Mouse (Mus musculus) myocyte (in vitro differentiated cells): ENCODE data around the gene Dao. TPM values are rescaled to one million over a fixed set of nuclear protein-coding genes. Genes with fewer than 3 reads are reported as not detected.

Experiments used
- H3K27me3 ChIP-seq: one replicate; pipeline ENCODE4 v1.6.1; 2011; ENCODE audit not compliant: control insufficient read depth, insufficient read depth, insufficient read length
- H3K36me3 ChIP-seq: one replicate; pipeline ENCODE4 v1.6.1; 2011; ENCODE audit not compliant: control insufficient read depth, insufficient read depth
- H3K4me2 ChIP-seq: one replicate; pipeline ENCODE4 v1.6.1; 2011; ENCODE audit warnings: low read depth, control low read depth
- H3K4me3 ChIP-seq: one replicate; pipeline ENCODE4 v1.5.1; 2011; ENCODE audit warnings: mild to moderate bottlenecking, control low read depth, moderate library complexity
- H3K79me2 ChIP-seq: one replicate; pipeline ENCODE4 v1.6.1; 2011; ENCODE audit not compliant: control insufficient read depth, insufficient read depth
- H3ac ChIP-seq: one replicate; pipeline ENCODE4 v1.6.1; 2011; ENCODE audit not compliant: control insufficient read depth, insufficient read length
- CEBPB ChIP-seq: IDR thresholded peaks from 2 replicates; pipeline ENCODE4 v1.6.1; 2011; ENCODE audit warnings: mild to moderate bottlenecking, moderate library complexity; ENCODE audit not compliant: poor library complexity, insufficient read depth, severe bottlenecking
- E2F4 ChIP-seq: IDR thresholded peaks from one replicate; pipeline ENCODE4 v1.6.1; 2011; ENCODE audit warnings: mild to moderate bottlenecking, control low read depth, moderate library complexity; ENCODE audit not compliant: insufficient read depth
- MAX ChIP-seq: IDR thresholded peaks from one replicate; pipeline ENCODE4 v1.6.1; 2011; ENCODE audit warnings: low read depth, mild to moderate bottlenecking, control low read depth
- MYOD1 ChIP-seq, 3 experiments: IDR thresholded peaks; one replicate each; pipeline ENCODE4 v1.6.1; 2011; ENCODE audit warnings: control low read depth in 2 of 3, low read depth in 2 of 3, mild to moderate bottlenecking in 2 of 3, moderate library complexity in 1 of 3; ENCODE audit not compliant: insufficient read length in 2 of 3, control insufficient read depth in 1 of 3
- MYOG ChIP-seq, 3 experiments: IDR thresholded peaks; one replicate each; pipeline ENCODE4 v1.6.1; 2011; ENCODE audit warnings: control low read depth in 2 of 3, low read depth in 2 of 3, mild to moderate bottlenecking in 2 of 3; ENCODE audit not compliant: insufficient read length in 2 of 3, control insufficient read depth in 1 of 3, insufficient read depth in 1 of 3
- POLR2A ChIP-seq: IDR thresholded peaks from one replicate; pipeline ENCODE4 v1.6.1; 2011; ENCODE audit warnings: low read depth, mild to moderate bottlenecking, control low read depth, moderate library complexity; ENCODE audit not compliant: insufficient read length
- POLR2AphosphoS2 ChIP-seq: IDR thresholded peaks from one replicate; pipeline ENCODE4 v1.6.1; 2011; ENCODE audit warnings: low read depth, control low read depth; ENCODE audit not compliant: insufficient read length
- REST ChIP-seq: IDR thresholded peaks from one replicate; pipeline ENCODE4 v1.6.1; 2011; ENCODE audit warnings: mild to moderate bottlenecking, control low read depth, moderate library complexity; ENCODE audit not compliant: insufficient read depth, insufficient read length
- SRF ChIP-seq: IDR thresholded peaks from one replicate; pipeline ENCODE4 v1.6.1; 2011; ENCODE audit warnings: low read depth; ENCODE audit not compliant: control insufficient read depth, insufficient read length
- TCF12 ChIP-seq: IDR thresholded peaks from one replicate; pipeline ENCODE4 v1.6.1; 2011; ENCODE audit warnings: mild to moderate bottlenecking, control low read depth; ENCODE audit not compliant: poor library complexity, insufficient read depth, severe bottlenecking
- TCF3 ChIP-seq: IDR thresholded peaks from one replicate; pipeline ENCODE4 v1.6.1; 2011; ENCODE audit warnings: low read depth, control low read depth; ENCODE audit not compliant: insufficient read length
- USF1 ChIP-seq: IDR thresholded peaks from one replicate; pipeline ENCODE4 v1.6.1; 2011; ENCODE audit warnings: low read depth, mild to moderate bottlenecking, control low read depth, moderate library complexity
- polyA plus RNA-seq: library from polyadenylated mRNA; unstranded; fragments of >200 nt; fragmentation: generic; extraction: Trizol; gene quantifications from one replicate; pipeline ENCODE4 v1.2.1, GENCODE M21; 2012; ENCODE audit warnings: missing spikeins

Gene Dao
- polyA plus RNA-seq, 1 experiment, result not detected

GRCm38 (mm10) chr5:114067982-114068381, 64.5 kb downstream of the Dao start:
- Histone ChIP-seq H3K4me3 (no peak overlapping the region), H3K4me2 (no peak overlapping the region), H3K27me3 (peaks cover 16% of the 10 kb centered on the region), H3ac (no peak overlapping the region), H3K36me3 (no peaks in the 10 kb centered on the region), H3K79me2 (no peaks in the 10 kb centered on the region)
- no peak for TF ChIP-seq MYOD1 (IDR thresholded peaks at IDR 0.05; ENCODE audit: control insufficient read depth in 1 of 3, insufficient read length in 2 of 3, low read depth in 2 of 3)
- TF ChIP-seq POLR2A, result no peak
- TF ChIP-seq MYOG (IDR thresholded peaks at IDR 0.05; ENCODE audit: control insufficient read depth in 1 of 3, insufficient read depth in 1 of 3, insufficient read length in 2 of 3, low read depth in 2 of 3), result no peak
- TF ChIP-seq SRF, result no peak
- no peak for TF ChIP-seq MAX
- TF ChIP-seq POLR2AphosphoS2, result no peak
- TF ChIP-seq CEBPB, result no peak
- no peak for TF ChIP-seq TCF3
- no peak for TF ChIP-seq USF1
- no peak for TF ChIP-seq E2F4
- no peak for TF ChIP-seq TCF12
- TF ChIP-seq REST, result no peak

GRCm38 (mm10) chr5:114070858-114071257, 67.4 kb downstream of the Dao start:
- no peak overlapping the region for H3ac ChIP-seq
- peaks cover 14% of the 10 kb centered on the region for H3K27me3 ChIP-seq
- H3K4me2 ChIP-seq, result no peak overlapping the region
- no peaks in the 10 kb centered on the region for H3K79me2 ChIP-seq
- no peak for TF ChIP-seq REST
- TF ChIP-seq CEBPB, result no peak
- TF ChIP-seq POLR2A, result no peak
- no peak for TF ChIP-seq MYOG (IDR thresholded peaks at IDR 0.05; ENCODE audit: control insufficient read depth in 1 of 3, insufficient read depth in 1 of 3, insufficient read length in 2 of 3, low read depth in 2 of 3)
- no peak for TF ChIP-seq E2F4
- no peak for TF ChIP-seq MYOD1 (IDR thresholded peaks at IDR 0.05; ENCODE audit: control insufficient read depth in 1 of 3, insufficient read length in 2 of 3, low read depth in 2 of 3)
- TF ChIP-seq TCF3, result no peak
- no peak for TF ChIP-seq MAX
- no peak overlapping the region for H3K4me3 ChIP-seq
- H3K36me3 ChIP-seq, result no peaks in the 10 kb centered on the region

GRCm38 (mm10) chr5:114072262-114072661, 68.8 kb downstream of the Dao start:
- H3K4me2 ChIP-seq, result no peak overlapping the region
- H3ac ChIP-seq, result no peak overlapping the region
- H3K36me3 ChIP-seq, result no peaks in the 10 kb centered on the region
- H3K27me3 ChIP-seq, result peaks cover 22% of the 10 kb centered on the region
- no peak for TF ChIP-seq TCF12
- no peak for TF ChIP-seq CEBPB
- TF ChIP-seq SRF, result no peak
- no peak for TF ChIP-seq MYOD1 (IDR thresholded peaks at IDR 0.05; ENCODE audit: control insufficient read depth in 1 of 3, insufficient read length in 2 of 3, low read depth in 2 of 3)
- TF ChIP-seq TCF3, result no peak
- no peak for TF ChIP-seq REST
- no peak for TF ChIP-seq POLR2AphosphoS2
- no peak for TF ChIP-seq MAX
- no peak for TF ChIP-seq USF1
- TF ChIP-seq MYOG (IDR thresholded peaks at IDR 0.05; ENCODE audit: control insufficient read depth in 1 of 3, insufficient read depth in 1 of 3, insufficient read length in 2 of 3, low read depth in 2 of 3), result no peak
- no peak for TF ChIP-seq E2F4
- TF ChIP-seq POLR2A, result no peak
- H3K79me2 ChIP-seq, result no peaks in the 10 kb centered on the region
- no peak overlapping the region for H3K4me3 ChIP-seq

Other genes with a start within 250 kb of the Dao start
- gene Sart3, start 231.2 kb upstream of the Dao start, polyA plus RNA-seq, result 29.3 TPM
- gene Iscu, start 231.0 kb upstream of the Dao start, polyA plus RNA-seq, result 163 TPM
- 62.0 TPM for gene Tmem119, start 203.2 kb upstream of the Dao start, polyA plus RNA-seq
- not detected for gene Selplg, start 171.1 kb upstream of the Dao start, polyA plus RNA-seq
- gene Coro1c, start 94.9 kb upstream of the Dao start, polyA plus RNA-seq, result 58.9 TPM
- gene Ssh1, start 9.8 kb upstream of the Dao start, polyA plus RNA-seq, result 3.4 TPM
- 12.3 TPM for gene Usp30, start 61.8 kb downstream of the Dao start, polyA plus RNA-seq
- gene Svop, start 87.9 kb downstream of the Dao start, polyA plus RNA-seq, result 0.05 TPM
- 5.7 TPM for gene Alkbh2, start 124.5 kb downstream of the Dao start, polyA plus RNA-seq
- 2.7 TPM for gene Ung, start 126.7 kb downstream of the Dao start, polyA plus RNA-seq
- 0.84 TPM for gene Acacb, start 142.8 kb downstream of the Dao start, polyA plus RNA-seq